Mouse (Mus musculus) telencephalon, adult 2 months (tissue): ENCODE data around the gene Gpat2.

Source experiments
- DNase-seq: peaks from one replicate; pipeline ENCODE4 v3.0.0-alpha.2; 2011; ENCODE audit warnings: low read depth, low spot score

Gene Gpat2

DNA sequence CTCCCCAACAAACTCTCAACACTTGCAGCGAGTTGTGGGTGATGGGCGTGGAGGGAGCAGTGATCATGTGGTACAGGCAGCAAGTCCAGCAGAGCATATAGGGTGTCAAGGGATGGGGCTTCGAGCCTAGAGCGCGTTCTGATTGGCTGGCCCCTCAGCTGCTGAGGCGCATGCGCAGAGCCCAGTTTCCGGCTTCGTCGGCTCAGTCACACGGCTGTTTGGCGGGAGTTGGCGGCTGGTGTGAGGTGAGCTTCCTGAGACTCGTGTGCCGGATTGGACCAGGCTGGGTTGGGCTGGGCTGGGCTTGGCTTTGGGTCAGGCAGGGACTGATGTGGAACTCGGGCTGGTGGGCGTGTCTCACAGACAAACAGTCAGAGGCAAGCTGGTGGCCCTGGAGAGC, at the start of gene Gpat2:
TSS of gene Gpat2 (plus strand) at position 223 of the 400 bp plus-strand sequence.
- DNase-seq, result no peak

- no peak for DNase-seq
These were observed 49.1 kb upstream of the Gpat2 start for GRCm38 (mm10) chr2:127375759-127376341.

DNA sequence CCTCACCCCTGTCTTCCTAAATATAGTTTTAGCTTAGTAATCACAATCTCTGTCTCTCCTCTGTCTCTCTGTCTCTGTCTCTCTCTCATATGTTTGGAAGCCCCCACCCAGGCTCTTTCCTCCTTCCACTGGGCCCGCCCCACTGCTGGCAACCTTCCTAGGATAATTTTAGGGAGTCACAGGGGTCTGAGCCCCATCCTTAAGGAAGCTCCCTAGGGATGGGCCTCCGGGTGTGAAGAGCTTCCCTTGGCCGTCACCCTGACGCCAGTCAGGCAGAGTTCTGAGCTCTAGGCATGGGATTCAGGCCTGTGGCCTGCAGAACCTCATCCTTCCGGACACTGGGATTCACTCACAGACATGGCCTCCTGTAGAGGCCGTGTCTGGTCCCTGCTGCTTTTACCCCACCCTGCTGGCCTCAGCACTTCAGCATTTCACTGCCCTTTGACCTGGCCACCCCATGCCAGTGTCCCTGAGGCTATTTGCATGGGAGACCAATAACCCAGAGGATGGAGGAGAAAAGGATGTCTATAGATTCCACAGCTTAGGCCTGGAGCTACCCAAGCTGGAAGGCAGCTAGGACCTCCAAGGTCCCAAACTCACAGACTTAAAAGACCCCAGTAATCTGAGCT, 48.5 kb upstream of the Gpat2 start:
- DNase-seq, result no peak

DNA sequence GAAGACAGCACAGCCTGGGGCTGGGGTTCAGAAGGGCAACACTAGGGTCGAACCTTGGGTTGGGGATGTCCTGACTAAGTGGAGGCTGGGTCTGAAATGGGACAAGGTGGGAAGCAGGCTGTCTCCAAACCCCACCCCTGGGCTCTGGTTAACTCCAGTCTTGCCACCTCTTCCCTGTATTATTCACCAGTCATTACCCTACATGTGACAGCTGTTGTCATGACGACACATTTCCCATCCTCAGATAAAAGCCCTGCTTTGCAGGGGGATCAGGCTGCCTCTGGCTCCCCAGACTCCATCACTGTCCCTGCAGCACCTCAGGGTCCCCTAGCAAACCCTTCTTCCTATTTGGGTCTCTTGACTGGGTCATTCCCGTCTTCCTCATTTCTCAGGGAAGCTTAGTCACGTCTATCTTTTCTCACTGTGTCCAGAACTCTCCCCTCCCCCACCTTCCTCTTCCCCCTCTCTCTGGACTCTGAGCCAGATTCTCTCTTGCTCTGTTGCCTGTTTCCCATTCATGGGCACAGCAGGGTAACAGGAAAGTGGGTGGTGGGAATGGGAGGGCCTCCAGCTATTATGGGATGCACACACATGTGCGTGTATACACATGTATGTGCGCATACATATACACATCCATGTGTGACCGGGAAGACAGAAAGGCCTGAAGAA, 46.9 kb upstream of the Gpat2 start:
- no peak for DNase-seq

DNA sequence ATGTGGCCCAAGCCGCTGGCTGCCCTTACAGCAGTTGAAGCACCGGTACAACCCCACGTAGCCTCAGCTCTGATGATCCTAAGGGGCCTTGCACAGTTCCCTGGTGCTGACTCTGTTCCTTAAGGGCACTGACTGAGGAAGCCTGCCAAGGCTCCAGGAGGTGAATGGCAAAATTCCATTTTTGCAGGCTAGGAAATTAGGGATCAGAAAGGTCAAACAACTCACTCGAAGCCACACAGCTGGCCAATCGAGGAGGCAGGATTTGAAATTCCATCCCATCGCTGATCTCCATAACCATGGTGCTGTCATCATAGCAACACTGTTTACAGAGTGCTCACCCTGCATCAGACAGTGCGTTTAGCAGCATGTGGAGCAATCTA, 46.4 kb upstream of the Gpat2 start:
- no peak for DNase-seq

- DNase-seq, result no peak
These were observed 45.7 kb upstream of the Gpat2 start for GRCm38 (mm10) chr2:127379250-127379649.

- DNase-seq, result no peak
These were observed 41.1 kb upstream of the Gpat2 start for GRCm38 (mm10) chr2:127383881-127384280.

- no peak for DNase-seq
These were observed 37.5 kb upstream of the Gpat2 start for GRCm38 (mm10) chr2:127387521-127387920.

- no peak for DNase-seq
These were observed 34.6 kb upstream of the Gpat2 start for GRCm38 (mm10) chr2:127390352-127390751.

DNA sequence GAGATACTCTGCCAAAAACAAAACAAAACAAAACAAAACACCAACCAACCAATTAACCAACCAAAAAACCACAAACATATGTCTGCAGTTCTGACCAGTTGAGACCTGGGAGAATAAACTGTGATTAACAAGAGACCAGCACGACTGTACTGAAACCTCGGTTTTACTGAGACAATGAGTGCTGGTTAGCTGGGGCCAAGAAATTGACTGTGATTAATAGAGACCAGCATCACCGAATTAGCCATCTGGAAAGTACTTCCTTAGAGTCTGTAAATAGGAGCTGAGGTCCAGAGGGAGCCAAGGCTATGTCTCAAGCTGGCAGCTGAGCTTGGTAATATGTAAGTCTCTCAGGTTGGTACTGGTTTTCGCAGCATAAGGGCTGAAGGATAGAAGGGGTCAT, 34.2 kb upstream of the Gpat2 start:
- no peak for DNase-seq

DNA sequence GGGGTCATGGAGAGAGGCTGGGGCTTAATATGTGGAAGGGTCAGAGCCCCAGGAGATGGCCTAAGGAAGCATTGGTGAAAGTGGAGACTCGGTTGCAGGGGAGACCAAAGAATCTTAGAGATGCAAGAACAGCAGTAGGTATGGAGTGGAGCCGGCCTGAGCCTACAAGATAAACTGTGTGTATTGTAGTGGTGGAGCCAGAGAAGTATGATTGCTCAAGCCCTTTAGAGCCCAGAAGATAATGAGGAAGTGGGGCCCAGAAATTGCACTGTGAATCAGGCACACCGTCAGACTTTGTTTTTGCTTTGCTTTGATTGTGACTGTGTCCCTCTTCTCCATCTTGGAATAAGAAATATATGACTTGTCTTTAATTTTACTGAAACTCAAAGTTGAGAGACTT, 33.7 kb upstream of the Gpat2 start:
- no peak for DNase-seq

- no peak for DNase-seq
These were observed 30.3 kb upstream of the Gpat2 start for GRCm38 (mm10) chr2:127394606-127395161.

- no peak for DNase-seq
These were observed 26.3 kb upstream of the Gpat2 start for GRCm38 (mm10) chr2:127398738-127399137.

- no peak for DNase-seq
These were observed 13.9 kb upstream of the Gpat2 start for GRCm38 (mm10) chr2:127411126-127411525.

DNA sequence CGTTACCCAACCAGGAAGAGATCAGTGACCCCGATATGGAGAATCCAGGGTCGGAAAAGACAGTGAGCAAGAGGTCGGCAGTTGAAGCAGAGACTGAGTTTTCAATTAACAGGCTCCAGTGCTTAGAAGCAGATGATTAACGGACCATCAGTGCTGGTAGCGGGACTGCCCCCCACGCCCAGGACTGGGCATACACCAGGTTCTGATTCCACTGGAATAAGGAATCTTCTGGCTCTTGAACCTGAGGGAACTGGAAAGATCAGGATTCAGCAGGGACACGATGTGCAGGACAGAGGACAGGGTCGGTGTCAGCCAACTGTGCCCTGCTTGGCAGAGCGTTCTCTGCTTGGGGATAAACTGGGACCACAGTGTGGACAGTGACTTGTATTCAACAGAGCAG, 9.2 kb upstream of the Gpat2 start:
- DNase-seq, result no peak

DNA sequence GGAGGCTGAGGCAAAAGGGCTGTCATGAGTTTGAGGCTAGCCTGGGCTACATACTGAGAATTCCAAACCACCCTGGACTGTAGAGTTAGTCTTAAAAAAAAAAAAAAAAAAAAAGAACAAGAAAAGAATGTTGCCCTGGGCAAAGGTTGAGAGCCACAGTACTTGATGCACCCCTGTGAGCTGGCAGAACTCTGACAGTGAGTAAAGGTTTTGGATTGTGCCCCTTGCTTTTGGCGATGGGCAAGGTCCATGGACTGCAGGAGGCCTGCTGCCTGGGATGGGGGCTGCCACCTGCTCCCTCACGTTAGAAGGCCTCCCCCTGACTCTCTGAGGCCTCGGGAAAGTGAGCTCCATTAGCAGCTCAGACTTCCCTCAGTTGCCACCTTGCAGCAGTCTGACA, 8.3 kb upstream of the Gpat2 start:
- DNase-seq, result no peak

DNA sequence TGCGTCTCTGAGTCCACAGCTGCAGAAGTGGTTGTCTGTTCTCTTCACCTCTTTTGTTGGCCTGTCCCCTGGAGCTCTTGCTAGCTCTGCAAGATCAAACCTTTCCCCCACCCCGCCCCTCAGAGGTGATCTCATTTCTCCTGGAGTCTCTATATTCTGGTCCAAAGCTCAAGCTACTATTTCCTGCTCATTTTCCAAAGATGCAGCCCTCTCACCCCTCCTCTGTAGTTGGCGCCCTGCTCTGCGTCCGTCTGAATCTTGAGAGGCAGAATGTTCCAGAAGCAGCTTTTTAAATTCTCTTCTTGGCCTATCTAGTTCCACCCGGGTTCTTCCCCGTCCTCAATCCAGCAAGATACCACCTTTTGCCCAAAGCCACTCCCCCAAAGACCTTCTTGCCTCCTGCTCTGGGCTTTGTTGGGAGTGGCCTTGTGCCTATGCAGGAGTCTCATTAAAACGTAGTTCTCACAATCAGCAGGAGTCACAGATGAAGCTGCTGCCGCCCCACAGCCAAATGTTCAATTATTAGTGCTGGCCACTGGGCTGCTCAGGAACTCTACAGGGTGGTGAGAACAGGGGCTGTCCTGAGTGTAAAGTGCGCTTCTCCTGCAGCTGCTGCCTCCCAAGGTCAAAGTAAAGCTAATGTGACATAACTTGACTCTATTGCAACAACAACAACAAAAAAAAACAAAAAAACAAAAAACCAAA, 6.6 kb upstream of the Gpat2 start:
- DNase-seq, result no peak

DNA sequence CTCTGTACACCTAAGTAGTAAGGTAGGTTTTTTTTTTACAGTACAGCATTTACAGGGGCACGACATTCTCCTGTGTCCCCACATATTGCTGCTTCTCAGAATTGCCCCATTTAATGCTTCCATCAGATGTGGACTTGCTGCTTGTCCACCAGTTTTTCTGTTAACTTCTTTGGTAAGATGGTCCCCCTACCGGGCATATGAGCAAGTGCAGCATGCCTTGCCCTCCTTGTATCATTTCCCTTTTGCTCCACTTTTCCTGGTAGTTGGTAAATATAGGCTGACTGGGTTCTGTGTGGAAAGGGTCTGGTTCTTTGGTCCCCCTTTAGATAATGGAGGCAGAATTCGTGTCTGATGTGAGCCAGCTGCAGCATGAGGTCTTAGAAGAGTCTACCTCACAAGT, 5.2 kb downstream of the Gpat2 start:
- DNase-seq, result peak; percentile 24

GRCm38 (mm10) chr2:127433487-127434295, 8.7 kb downstream of the Gpat2 start:
- no peak for DNase-seq

DNA sequence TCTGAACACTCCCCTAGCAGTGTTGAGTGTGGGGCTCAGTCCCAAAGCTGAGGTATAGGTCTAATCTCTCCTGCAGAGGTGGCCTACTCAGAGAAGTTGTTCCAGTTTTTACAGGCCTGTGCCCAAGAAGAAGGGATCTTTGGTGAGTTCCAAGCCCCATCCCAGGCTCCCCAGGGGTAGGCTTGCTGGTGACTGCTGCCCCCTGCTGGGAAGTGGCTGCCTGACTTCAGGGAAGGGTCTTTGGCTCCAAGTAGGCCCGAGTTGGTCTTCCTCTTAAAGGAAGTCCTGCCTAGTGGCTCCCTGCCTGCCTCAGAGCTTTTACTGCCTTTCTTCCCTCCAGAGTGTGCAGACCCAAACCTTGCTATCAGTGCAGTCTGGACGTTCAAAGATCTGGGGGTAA, 10.1 kb downstream of the Gpat2 start:
- no peak for DNase-seq

DNA sequence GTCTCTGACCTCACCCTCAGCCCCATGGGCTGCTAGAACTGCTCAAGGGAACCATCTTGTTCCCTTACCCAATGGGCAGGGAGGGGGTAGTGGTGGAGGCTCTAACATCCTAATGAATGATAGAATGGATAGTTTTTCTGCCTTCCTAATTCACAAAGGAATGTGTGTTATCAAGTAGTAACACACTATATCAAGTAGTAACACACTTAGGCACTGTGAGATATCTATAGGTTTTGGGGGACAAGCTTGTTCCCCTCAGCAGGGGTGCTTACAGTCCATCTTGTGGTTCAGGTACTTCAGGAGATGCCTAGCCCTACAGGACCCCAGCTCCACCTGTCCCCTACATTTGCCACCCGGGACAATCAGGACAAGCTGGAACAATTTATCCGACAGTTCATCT, 10.6 kb downstream of the Gpat2 start:
- DNase-seq, result no peak

DNA sequence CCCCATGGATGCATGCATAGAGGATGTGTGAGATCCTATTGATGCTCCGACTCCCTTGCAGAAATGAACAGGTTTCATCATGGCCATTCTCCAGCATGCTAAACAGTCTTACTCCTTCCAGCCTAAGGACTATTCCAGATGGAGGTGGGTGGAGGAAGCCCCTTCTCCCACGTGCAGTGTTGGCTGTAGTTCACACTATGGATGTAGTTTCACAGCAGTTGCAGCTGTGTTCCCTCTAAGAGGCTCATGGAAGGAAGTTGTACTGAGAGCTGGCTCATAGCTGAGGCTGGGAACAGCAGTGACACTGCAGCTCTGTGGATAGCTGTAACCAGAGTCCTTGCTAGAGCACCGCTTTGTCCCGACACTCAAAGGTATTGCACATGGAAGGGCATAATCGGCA, 12.7 kb downstream of the Gpat2 start:
- DNase-seq, result peak; percentile 57
